Mouse (Mus musculus): ENCODE measurements around the gene Kbtbd6. TPM values are rescaled to one million over a fixed set of nuclear protein-coding genes. Genes with fewer than 3 reads are reported as not detected.

Gene Kbtbd6
- polyA plus RNA-seq (2015; fragmentation: Illumina TruSeq; extraction: RNeasy Lipid Tissue Mini Kit (QIAGEN cat#74804); ENCODE audit: insufficient read depth, low read depth, low replicate concordance) = not detected

GRCm38 (mm10) chr14:79451681-79452590, at the start of gene Kbtbd6:
TSS of gene Kbtbd6 (plus strand) at chr14:79451835.

GRCm38 (mm10) chr14:79425979-79426729, 25.5 kb upstream of the Kbtbd6 start, which contains the start of gene Kbtbd7:
TSS of gene Kbtbd7 (plus strand) at chr14:79426511.

GRCm38 (mm10) chr14:79480624-79481338, 29.1 kb downstream of the Kbtbd6 start, which contains the start of gene Elf1:
TSS of gene Elf1 (plus strand) at chr14:79481194.

GRCm38 (mm10) chr14:79481339-79482151, 29.9 kb downstream of the Kbtbd6 start, which contains the start of gene Wbp4:
TSS of gene Wbp4 (minus strand) at chr14:79481520.

Other genes with a start within 250 kb of the Kbtbd6 start
- not detected for gene Zfp957, start 204.5 kb upstream of the Kbtbd6 start, polyA plus RNA-seq (2015; fragmentation: Illumina TruSeq; extraction: RNeasy Lipid Tissue Mini Kit (QIAGEN cat#74804); ENCODE audit: insufficient read depth, low read depth, low replicate concordance)
- gene Rgcc, start 150.2 kb upstream of the Kbtbd6 start, polyA plus RNA-seq (2015; fragmentation: Illumina TruSeq; extraction: RNeasy Lipid Tissue Mini Kit (QIAGEN cat#74804); ENCODE audit: insufficient read depth, low read depth, low replicate concordance) = 29.5 TPM
- 5.2 TPM for gene Naa16, start 61.1 kb upstream of the Kbtbd6 start, polyA plus RNA-seq (2015; fragmentation: Illumina TruSeq; extraction: RNeasy Lipid Tissue Mini Kit (QIAGEN cat#74804); ENCODE audit: insufficient read depth, low read depth, low replicate concordance)
- gene Mtrf1, start 54.1 kb upstream of the Kbtbd6 start, polyA plus RNA-seq (2015; fragmentation: Illumina TruSeq; extraction: RNeasy Lipid Tissue Mini Kit (QIAGEN cat#74804); ENCODE audit: insufficient read depth, low read depth, low replicate concordance) = 0.76 TPM
- 1.2 TPM for gene Kbtbd7, start 25.3 kb upstream of the Kbtbd6 start, polyA plus RNA-seq (2015; fragmentation: Illumina TruSeq; extraction: RNeasy Lipid Tissue Mini Kit (QIAGEN cat#74804); ENCODE audit: insufficient read depth, low read depth, low replicate concordance)
- 6.9 TPM for gene Elf1, start 29.4 kb downstream of the Kbtbd6 start, polyA plus RNA-seq (2015; fragmentation: Illumina TruSeq; extraction: RNeasy Lipid Tissue Mini Kit (QIAGEN cat#74804); ENCODE audit: insufficient read depth, low read depth, low replicate concordance)
- gene Wbp4, start 29.7 kb downstream of the Kbtbd6 start, polyA plus RNA-seq (2015; fragmentation: Illumina TruSeq; extraction: RNeasy Lipid Tissue Mini Kit (QIAGEN cat#74804); ENCODE audit: insufficient read depth, low read depth, low replicate concordance) = 4.3 TPM
- 15.1 TPM for gene Sugt1, start 135.9 kb downstream of the Kbtbd6 start, polyA plus RNA-seq (2015; fragmentation: Illumina TruSeq; extraction: RNeasy Lipid Tissue Mini Kit (QIAGEN cat#74804); ENCODE audit: insufficient read depth, low read depth, low replicate concordance)
- 1.0 TPM for gene Cnmd, start 210.3 kb downstream of the Kbtbd6 start, polyA plus RNA-seq (2015; fragmentation: Illumina TruSeq; extraction: RNeasy Lipid Tissue Mini Kit (QIAGEN cat#74804); ENCODE audit: insufficient read depth, low read depth, low replicate concordance)